Mouse (Mus musculus) heart, adult 11 months (tissue): ENCODE measurements around the gene Cux1.

Source experiments
- DNase-seq: peaks from one replicate; pipeline ENCODE4 v3.0.0; 2022

Gene Cux1

DNA sequence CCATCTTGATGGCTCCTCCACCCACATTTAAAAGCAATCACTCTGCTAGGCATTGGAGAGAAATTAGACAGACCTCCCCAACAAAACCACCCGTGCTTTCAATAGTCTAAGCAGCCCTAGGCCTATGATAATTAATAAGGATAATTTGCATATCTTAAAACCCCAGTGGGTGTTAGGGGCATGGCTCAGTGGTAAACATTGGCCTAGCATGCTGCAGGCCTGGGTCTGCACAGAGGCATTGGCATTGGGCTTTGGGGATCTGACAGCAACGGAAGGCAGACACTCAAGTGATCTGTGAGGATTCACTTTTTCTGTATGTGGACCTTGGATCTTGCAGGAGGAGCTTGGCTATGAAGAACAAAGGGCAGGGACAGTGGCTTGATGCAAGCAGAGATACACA is 274.9 kb downstream of the Cux1 start:
- no peak for DNase-seq

DNA sequence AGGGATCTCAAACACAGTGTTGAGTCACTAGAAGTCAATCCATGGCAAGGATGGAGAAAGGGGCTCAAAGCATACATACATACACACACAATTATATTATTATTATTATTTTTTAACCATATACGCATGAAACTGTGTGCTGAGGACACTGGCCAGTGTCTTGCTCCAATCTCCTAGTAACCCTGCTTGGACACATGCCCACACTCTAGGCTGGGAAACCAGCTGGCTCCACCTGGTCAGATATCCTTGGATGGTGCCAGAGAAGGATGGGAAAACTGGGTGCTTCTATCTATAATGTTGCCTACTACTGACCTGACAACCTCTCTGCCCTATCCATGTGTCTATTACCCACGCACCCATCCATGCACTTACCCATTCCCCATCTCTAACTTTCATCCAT is 275.7 kb downstream of the Cux1 start:
- peak; percentile 92 for DNase-seq

DNA sequence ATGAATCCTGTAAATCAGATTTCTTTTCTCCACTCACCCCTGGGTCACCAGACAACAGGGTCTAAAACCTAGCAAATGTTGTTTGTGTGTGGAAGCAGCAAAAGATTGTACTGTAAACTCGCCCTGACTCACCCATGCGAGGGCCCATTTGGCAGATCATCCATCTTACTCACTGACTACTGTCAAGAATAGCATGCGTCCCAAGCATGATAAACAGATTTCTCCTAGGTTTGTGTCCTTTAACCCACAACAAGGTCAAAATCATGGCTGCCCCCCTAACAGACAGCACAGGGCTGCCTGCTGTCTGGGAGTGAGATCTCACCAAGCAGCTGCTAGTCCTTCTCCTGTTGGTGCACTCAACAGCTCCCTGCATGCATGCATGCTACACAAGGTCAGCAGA is 277.5 kb downstream of the Cux1 start:
- DNase-seq = no peak

DNA sequence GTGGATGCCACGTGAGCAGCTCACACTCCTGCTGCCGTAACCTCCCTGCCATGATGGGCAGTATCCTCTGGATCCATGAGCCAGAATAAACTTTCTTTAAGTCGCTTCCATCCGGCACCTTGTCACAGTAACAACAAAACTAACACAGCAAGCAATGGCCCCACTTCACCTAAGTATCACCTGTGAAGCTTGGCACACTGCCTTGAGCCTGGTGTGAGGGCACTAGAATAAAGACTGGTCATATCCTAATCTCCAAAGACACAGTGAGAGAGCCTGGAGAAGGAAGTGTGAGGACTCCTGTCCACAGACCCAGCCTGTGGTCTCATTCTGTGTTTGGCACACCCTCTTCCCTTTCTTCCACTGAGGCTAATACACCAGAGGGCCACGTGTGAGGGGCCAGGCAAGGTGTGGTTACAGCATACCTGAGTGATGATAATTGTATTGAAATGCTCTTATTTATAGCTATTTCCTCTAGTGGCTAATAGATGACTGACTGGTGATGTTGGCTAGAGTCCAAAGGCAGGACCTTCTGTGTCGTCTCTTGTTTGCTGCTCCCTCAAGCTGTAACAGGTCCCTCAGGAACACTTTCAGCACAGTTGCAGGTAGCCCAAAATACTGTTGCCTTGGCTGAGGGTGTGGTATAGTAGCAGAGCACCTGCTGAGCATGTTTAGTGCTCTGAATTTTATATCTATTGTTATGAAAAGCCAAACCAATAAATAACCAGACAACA is 278.8 kb downstream of the Cux1 start:
- no peak for DNase-seq

DNA sequence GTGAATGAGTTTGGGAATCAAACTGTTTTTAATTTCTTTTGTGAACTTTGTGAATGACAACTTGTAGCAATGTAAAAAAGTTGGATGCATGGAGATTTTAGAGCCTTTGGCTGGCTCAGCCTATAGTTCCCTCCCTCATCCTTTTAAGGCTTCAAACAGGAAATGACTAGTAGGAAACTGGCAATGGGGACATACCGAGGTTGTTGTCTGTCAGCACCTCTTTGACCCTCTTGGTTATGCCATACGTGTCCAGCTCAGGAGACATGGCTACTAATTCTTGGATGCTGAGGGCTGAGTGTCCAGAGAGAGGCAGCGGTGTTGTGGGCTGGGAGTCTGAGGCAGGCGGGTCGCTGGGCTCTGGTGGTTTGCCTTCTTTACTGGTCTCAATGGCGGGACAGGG is 280.7 kb downstream of the Cux1 start:
- no peak for DNase-seq

DNA sequence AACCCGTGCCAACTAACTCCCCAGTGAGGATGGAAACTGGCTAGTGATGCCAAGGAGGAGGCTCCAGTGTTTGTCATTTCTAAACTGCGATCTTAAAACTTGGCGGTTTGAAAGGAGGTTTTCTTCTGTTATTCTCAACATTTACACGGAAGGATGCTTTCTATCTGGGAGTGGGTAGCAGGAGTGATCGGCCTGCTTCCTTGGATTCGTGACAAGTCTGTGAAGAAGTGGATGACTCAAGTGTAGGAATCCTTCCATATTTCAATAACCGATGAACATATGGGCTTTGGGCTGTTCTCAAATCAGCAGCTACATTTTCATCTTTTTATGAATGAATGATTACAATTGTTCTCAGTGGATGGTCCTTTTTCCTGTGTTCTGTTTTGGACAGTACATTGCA is 282.2 kb downstream of the Cux1 start:
- DNase-seq = no peak

DNA sequence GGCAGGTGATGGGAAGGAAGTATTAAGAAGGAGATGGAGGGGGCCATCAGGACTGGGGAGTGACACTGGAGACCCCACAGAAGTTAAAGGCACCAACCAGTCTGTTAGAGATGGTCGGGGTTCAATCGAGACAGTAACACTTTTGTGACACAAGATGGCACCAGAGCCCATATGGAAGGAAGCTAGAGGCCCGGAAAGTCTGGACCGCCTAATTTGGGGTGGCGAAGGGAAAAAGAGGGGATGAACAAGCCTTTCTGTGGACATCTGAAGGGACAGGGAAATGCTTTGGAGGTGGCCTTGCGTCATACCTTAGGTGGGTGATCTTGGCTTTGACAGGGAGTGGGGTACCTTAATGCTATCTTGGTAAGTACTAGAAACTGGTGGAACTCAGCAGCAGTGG is 285.9 kb downstream of the Cux1 start:
- DNase-seq = peak; percentile 64

DNA sequence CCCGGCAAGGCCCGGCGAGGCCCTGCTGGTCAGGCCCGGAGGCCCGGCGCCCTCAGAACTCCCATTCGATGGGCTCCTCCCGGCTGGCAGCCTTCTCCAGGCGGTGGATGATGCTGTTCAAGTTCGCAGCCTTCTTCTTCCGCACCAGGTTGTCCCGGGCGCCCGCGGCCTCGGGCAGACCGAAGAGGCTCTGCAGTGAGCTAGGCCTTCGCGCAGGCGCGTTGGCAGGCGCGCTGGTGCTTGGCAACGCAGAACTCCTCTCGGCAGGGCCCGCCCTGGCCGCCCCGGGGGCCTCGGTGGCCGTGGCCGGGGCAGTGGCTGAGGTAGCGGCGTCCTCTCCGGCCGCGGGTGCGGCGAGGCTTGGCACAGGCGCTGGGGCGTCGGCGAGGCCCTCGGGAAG is 292.6 kb downstream of the Cux1 start:
- no peak for DNase-seq

DNA sequence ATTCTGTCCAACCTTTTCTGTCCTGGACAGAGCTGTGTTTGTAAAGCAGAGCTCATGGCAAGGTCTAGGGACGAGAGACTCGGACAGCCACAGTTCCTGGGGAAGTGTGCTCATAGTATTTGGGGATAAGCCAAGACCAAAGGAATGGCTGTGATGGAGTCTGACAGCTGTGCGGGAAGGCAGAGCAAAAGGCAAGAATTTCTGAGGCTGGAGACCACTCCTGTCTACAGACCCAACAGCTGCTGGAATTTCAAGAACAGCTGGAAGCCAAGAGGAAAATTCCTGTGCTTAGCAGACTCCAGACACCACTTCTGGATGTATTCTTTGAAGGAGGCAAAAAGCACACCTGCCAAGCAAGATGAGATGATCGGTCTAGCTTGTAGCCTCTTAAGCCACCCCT is 297.4 kb downstream of the Cux1 start:
- no peak for DNase-seq

DNA sequence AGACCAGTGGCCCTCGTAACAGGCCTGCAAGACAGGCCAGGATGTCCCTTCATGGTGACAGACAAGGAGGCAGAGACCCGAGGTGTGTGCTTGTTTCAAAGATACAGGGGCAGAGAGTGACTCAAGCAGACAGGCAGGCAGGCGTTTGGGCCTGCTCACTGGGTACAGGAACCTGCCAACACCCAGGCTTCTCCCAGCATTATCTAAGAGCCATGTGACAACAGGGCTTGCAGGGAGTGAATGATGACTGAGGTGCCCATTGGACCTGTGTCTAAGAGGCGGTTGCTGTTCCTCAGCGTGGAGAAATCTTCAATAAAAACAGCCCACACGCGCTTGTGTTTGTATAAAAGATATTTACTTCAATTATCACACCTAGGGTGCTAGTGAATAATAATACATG is 301.2 kb downstream of the Cux1 start:
- no peak for DNase-seq

DNA sequence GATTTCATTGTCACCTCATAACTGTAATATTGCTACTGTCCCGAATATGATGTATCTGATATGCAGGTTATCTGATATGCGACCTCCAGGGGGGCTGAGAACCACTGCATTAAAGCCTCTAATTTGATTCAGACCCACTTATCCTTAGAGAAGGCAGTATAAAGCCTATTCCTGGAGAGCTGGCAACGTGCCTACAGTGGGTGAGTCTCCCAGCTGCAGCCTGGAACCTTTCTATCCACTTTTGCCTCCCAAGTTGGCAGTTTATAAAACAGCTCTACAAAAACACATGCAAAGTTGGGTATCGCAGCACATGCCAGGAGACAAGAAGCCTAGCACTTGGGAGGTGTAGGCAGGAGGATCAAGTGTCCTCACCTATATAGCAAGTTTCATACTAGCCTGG is 303.9 kb downstream of the Cux1 start:
- DNase-seq = no peak

DNA sequence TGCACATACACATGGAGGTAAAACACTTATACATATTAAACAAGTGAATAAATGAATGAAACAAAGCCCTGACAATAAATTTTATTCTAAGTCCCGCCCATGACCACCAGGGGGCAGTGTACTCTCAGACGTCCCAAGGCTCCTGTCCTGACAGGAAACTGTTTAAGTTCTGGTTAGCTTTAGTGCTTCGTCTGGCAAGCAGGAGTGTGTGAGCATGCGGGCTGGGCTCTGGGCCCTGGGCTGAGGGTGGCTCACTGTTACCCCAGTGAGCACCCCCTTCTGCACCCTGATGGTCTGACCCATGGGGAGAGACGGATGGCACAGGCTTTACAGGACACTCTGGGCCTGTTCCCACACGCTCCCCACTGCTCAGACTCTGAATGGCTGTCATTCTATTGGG is 308.4 kb downstream of the Cux1 start:
- no peak for DNase-seq

DNA sequence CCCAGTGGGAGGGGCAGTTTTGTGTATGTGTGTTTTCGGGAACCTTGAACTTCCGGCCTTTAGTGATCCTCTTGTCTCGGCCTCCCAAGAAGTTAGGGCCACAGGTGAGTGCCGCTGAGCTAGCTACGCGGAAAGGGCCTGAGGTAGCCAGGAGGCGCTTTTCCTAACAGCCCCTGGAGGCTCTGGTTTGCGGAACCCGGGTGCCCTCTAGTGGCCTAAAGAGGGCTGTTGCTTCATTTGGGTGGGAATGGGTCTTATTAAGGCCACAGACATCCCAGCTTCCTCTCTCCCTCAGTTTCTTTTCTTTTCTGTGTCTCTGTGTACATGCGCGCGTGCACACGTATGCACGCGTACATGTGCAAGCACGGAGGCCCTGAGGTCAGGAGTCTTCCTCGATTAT is 314.4 kb downstream of the Cux1 start:
- peak; percentile 96 for DNase-seq

DNA sequence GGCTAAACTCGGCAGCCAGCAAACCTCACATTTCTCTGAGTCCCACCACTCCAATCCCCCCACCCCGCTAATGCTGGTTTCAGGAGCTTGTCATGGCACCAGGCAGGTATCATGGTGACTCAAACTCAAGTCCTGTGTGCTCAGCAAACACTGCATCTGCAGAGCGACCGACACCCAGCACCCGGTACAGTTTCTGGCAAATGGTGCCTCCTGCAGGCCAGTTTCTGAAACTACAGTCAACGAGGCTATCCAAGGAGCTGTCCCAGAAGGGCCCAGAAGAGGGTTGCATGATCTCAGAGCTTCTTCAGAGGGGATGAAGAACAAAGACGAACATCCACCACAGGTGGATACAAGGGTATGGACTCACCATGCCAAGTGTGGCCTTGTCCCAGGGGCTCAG is 316.3 kb downstream of the Cux1 start:
- DNase-seq = no peak

DNA sequence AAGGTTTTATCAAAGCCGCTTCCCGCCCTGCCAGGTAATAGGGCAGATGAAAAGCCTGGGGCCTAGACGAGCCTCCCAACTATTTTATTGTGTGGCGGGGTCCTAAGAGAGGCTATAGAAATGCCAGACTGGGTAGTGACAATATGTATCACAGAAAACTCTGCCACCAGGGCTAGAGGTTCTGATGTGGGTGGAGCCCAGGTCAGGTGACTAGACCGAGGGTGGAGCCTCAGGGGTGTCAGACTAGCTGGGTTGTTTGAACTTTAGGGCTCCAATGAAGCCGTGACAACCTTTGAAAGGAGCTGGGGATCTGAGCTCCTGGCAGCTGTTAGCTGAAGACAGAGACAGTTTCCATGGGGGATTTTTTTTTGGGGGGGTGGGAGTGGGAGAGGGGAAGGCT is 318.8 kb downstream of the Cux1 start:
- DNase-seq = no peak

DNA sequence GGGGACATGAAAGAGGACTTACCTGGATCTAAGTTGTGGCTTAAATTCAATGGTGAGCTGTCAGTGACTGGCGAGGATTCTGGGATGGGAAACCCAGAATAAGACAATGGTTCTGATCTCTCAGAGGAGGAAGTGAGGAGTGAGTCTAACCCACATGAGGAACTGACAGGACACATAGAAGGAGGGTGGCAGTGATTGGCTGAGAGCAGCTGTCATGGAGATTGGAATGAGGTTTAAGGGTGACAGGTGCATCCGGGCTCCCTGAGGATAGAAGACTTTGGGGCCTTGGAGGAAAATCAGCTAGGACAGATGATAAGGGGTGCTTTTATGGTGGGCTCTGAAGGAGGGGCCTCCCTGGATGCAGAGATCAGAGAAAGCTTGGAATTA is 320.8 kb downstream of the Cux1 start, which contains the start of gene Sh2b2:
Gene Sh2b2, minus strand, starts transcription at position 105 of the 387 bp plus-strand sequence.
- peak; percentile 94 for DNase-seq

DNA sequence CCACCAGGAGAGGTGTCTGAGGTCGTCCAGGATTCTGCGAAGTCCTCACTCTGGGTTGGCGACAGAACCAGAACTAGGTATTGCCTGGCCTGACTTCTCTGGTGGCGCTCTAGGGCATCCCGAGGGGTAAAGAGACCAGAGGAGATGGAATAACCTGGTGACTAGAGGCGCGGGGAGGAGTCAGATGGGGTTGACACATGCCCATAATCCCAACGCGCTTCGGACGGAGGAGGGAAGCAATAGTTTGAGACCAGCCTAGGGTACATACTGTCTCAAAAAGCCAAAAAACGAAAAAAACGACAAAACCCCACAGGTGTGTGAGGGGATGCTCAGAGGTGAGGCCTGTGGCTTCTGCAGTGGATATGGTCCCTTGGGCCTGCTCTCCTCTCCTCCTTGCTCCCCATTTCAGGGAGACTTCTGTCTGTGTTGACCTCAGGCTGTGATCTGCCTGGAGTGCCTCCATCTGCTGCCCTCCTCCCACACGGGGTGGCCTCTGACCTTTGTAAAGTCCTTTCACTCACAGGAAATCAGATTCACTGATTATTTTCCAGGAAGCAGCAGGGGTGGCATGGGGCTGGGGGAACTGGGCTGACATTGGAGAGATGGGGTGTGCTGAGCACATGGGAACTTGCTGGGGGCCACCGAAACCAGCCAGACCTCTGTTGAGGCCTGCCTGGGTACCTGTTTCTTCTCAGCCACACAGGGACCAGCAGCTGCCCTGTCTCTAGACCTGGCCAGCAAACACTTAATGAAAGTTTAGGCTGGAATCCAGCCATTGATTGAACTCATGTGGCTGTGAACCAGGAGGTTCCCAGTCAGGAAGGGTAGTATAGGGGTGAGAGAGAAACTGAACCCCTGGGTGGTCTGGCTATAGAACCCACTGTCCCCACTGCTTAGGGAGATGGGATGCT is 321.5 kb downstream of the Cux1 start:
- DNase-seq = peak; percentile 93

DNA sequence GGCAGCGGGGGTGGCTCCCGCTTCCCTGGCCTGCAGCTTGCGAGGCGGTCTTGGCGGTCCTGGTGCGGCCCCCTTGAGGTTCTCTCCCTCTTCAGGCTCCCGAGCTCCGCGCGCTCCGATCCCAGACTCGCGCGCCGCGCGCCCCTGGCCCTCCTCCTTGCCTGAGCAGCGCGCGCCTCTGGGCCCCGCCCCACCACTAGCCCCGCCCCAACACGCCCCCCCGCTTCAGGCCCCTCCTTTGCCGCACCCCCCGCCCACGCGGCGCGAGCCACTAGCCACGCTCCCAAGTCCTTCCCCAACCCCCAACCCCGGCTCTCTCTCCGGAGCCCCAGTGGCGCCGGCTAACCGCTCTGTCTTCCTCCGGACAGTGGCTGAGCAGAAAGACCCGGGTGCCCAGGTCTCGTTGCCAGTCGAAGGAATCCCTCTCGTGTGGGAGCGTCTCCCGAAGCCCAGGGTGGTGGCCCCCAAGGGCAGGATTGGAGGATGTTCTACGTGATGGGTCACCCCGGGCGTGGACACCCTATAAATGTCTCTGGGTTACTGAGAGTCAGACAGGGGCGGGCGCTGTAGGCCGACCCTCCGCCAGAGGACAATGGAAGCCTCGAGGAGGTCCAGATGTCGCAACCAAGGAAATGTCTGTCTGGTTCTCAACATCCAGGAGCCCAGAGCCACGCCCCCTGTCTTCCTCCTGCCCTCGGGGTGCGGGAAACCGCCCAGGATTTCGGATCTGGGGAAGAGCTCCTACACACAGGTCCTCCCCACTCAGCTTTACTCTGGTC is 322.3 kb downstream of the Cux1 start:
- DNase-seq = peak; percentile 99

DNA sequence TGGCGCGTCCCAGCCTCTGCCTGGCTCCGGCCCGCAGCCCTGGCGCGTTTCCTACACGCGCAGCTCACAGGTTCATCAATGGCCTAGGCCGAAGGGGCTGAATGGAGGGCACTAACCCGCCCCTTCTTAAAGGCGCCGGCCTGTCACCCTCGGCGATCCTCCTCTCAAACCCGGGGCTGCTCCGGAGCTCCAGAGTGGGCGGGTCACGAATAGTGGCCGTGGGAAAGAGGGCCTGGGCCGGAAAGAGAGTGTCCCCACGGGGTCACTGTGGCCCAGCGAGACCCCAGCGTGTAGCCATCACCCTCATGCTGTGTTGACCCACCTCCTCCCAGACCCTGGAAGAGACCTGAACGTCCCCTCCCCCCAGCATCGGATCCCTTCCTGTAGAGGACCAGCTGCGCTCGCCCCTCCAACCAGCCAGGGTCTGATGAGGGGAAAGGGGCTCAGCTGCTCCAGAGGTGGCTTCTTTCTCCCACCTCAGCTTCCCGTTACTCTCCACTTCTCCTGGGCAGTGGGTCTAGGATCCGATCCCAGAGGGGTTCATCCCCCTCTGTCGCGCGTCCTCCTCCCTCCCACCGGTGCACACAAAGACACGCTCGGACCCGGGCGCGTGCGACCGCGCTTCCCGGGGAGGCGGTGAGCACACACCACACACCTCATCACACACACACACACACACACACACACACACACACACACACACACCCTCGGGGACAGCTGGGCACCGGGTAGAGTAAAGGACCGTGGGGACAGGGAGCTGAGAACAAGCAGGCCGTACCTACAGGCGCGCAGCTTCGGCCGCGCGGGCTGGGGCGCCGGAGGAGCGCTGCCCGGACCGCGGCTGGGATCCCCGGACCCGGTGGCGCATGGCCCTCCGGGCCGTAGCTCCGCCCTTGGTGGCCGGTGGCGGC is 323.2 kb downstream of the Cux1 start:
- DNase-seq = peak; percentile 94

DNA sequence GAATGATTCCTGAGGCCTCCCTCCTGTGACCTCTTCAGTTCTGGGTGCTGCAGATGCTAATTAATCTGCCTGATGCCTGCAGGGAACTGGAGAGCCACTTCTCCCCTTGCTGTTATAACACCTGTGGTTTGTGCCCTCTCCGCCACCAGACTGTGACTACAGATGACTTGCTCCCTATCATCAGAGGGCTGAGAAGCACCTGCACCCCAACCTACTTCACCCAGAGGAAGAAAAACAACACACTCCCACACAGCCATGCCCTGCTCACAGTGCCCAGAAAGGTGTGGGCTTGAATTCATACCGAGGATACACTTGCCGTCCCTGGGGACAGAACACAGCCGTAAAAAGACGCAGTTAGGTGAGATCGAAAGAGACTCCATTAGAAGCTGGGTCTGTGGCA is 326.1 kb downstream of the Cux1 start:
- DNase-seq = no peak

DNA sequence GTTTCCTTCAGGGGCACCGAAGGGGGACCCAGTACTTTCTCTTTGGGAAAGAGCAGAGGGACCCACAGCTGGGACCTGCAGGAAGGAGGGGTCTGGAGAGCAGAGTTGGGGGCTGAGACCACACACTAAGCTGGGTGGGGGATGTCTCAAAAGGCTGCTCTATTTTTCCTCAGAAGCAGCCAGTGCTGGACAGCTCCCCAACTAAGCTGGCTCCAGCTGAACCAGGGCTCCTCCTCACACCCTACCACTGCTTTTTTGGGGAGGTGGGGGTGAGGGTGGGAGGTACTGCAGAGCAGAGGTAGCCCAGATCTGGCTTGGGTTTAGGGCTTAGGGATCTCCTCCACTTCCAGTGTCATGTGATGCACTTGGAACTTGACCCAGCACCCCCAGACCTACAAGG is 326.9 kb downstream of the Cux1 start:
- no peak for DNase-seq

DNA sequence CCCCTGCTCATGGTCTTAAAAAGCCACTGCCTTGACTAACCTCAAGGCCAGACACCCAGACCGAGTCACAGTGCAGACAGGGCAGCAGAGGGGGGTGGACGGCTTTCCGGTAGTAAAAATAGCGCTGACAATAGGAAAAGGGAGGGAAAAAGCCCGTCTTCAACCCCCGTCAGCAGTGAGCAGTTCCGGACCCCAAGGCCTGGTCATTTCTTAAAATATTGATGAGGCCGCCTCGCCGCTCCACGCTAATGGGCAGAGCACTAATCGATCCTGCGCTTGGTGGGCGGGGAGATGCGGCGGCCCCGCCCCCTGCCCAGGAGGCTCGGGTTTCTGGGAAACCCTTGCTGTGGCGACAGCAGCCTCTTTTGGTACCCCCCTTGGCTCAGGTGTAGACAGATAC is 329.7 kb downstream of the Cux1 start:
- DNase-seq = no peak
